Mouse (Mus musculus) activated CD4-positive, CD25-positive, alpha-beta regulatory T cell, adult 4 months (primary cell): ENCODE results near the gene Pigu. TPM values are rescaled to one million over a fixed set of nuclear protein-coding genes. Genes with fewer than 3 reads are reported as not detected.

Source experiments
- ATAC-seq: one replicate; pipeline ENCODE4 v1.8.0; 2017
- polyA plus RNA-seq, 2 experiments: library from polyadenylated mRNA; unstranded; fragments of 100-300 nt; shearing (Covaris generic); gene quantifications; one replicate each; pipeline ENCODE4 v1.2.1; 2017

Gene Pigu
- polyA plus RNA-seq, 2 experiments from 2014 or later, result 33.8 to 34.1 TPM

DNA sequence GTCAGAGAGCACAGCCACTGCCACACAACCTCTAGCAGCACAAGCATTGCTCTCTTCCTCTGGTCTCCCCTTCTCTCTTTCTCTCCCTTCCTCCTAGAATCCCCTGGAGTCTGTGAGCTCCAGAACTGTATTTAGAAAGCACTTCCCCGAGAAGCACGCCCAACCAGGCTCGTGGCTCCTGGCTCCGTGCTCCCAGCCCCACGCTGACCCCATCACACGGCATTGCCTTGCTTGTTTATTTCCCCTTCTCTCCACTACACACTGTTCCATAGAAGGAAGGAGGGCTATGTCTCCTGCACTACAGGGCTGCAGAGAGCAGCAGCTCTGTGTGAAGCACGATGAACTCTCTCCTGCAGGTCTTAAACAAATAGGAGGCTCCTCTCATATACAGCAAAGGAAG, 72.6 kb downstream of the Pigu start:
- no peak for ATAC-seq

DNA sequence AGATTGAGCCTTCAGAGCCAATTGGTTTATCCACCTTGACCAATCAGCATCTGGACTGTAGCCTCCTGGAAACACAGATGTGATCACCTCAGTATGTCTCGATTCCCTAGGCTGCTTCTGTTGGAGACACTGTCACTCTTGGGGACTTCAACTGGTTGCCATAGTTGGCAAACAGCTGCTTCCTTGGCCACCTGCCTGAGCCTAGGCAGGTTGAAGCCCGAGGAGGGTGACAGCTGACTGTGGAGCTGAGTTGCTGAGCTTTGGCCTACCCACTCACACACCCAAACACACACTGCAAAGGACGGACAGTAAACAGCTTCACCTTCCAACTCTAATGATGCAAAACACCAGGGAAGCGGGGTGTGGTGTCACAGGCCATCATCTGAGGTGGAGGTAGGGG, 73.4 kb downstream of the Pigu start:
- ATAC-seq, result no peak

DNA sequence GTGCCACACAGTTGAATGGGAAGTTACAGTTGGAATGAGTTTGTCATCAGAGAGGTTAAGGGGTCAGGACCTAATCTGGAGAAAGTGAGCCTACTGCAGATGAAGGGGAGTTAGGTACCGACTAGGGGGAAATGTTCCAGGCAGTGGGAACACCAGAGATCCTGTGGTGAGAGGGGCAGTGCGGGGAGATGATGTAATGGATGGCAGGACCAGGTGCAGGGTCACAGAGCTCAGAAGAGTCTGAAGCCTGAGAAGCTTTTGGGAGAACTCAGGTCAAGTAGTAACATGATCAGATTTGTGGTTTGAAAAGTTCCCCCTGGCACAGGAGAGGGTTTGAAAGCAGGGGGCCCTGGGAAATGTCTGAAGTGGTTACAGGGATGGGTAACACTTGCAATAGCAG, 77.1 kb downstream of the Pigu start:
- no peak for ATAC-seq

DNA sequence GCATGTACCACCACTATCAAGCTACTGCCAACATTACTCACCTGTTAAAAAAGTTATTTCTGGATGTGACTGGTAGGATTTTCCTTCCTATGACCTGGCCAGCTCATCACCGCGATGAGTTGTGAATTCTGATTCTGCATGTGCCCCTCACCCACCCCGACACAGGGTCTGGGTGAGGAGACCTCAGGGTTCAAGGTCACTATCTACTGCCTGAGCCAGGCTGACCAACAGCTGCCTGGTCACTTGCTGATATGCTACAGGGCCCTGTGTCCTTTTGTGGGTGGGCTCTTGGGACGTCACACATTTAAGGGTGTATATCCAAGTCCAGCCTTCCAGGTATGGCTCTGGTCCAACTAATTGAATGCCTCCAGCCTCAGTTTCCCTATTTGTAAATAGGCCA, 78.1 kb downstream of the Pigu start:
- no peak for ATAC-seq

DNA sequence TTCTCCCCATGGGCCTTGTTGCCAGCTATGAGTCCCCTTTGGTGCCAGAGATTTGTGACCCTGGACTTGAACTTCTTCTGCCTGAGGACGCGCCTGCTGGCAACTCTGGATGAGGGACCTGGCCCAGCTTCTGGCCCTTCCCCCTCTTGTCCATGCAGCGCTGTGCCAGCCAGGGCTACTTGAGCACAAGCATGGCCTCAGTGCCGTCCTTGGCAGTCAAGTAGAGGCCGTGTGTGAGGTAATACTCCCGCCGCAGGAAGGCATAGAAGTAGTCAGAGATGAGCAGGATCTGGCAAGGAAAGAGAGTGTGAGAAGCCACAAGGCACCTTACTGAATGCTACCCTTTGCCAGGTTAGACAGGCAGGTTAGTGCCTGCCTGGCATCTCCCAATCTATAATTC, 78.9 kb downstream of the Pigu start:
- no peak for ATAC-seq

DNA sequence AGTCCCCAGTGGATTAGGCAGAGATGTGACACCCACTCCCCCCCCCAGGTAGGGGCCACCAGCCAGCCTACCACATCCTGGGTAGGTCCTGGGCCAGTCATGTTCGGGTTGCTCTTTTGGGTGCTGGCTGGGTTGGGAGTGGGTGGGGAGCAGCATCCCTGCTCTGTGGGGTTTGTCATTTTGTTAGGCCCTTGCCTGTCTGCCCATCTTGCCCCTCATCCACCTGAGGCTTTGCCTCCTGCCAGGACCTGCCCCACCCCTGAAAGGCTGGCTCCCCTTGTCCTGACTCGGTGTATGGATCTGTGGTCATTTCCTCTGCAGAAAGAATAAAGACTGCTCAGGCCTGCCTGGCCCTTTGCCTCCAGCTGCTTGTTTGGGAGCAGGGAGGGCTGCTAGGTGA, 79.5 kb downstream of the Pigu start:
- ATAC-seq, result no peak

DNA sequence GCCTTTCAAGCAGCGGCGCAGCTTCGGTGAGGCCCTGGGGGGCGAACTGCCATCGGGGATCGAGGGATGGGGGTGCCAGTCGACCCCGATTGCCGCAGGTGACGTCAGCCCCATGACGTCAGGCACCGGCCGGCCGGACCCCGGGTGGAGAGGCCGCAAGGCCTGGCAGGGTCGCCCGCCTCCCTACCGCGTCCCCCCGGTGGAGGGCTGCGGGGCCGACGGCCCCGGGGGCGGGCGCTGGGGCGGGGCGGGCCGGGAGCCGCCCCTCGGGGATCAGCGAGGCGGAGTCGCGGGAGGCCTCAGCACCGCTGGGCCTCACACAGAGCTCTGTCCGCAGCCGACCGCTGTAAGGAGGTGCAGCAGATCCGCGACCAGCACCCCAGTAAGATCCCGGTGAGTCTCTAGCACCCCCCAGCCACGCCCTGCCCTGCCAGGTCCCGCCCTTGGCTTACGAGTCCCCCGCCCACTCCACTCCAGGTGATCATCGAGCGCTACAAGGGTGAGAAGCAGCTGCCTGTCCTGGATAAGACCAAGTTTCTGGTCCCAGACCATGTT, 80.5 kb downstream of the Pigu start:
- ATAC-seq, result peak; percentile 33

DNA sequence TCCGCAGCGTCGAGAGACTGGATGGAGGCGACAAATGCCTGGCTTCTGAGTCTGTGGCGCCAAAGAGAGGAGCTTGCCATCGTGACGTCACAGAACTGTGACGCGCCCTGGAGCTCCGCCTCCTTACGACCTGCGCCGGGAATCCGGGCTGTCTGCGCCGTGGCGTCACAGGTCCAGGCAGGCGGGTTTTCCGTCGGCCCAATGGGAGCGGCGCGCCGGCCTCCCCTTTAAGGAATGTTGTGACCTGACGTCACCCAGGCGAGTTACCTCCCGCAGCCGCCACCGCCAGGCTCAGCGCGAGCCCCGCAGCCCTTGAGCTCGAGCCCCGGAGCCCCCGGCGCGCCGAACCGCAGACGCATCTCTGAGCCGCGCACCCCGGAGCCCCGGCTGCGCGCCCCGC, 81.0 kb downstream of the Pigu start, which contains the start of gene Map1lc3a:
Map1lc3a (plus strand) TSS at position 103 of the 400 bp plus-strand sequence.
- ATAC-seq, result peak; percentile 93

DNA sequence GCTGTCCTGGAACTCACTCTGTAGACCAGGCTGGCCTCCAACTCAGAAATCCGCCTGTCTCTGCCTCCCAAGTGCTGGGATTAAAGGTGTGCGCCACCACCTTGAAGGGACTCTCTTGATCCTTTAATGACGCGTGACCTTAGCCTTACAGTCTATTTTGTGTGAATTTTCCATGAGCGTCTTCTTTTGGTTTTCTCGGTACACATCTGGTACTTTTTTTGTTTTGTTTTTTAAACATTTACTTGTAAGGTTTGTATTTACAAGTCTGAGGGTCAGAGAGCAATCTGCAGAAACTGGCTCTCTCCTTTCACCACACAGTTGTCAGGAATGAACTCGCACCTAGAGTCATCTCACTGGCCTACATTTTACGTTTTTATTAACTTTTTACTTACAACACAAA, 83.6 kb downstream of the Pigu start:
- no peak for ATAC-seq

DNA sequence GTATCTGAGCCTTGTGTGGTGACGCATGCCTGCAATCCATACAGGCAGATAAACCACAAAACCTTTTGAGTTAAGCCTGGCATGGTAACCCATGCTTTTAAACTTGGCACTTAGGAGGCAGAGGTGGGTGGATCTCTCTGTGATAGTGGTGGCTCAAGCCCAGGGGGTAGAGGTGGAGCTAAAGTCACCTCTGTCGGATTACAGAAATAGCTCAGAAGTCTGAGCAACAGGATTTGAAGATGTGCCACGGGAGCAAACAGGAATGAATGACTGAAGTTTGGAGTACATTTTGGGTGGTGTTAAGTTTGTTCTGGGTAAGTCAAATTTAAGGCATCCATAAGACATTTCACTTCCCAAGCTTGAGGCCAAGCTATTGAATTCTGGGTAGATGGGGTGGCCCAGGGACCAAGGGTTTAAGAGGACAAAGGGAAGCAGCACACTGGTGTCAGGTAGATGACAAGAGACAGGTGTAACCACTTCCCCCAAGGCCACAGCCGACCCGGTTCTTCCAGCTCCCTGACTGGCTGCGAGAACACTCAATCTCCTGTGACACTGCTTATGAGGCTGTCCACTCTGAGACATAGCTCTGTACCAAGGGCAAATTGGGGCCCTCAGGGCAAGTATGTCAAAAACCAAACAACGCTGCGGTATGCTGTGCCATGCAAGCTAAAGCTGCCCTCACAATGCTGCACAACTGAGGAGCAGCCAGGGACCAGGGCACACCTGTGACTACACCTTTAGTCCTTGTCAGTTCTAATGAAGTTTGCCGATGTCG, 84.6 kb downstream of the Pigu start:
- ATAC-seq, result no peak

DNA sequence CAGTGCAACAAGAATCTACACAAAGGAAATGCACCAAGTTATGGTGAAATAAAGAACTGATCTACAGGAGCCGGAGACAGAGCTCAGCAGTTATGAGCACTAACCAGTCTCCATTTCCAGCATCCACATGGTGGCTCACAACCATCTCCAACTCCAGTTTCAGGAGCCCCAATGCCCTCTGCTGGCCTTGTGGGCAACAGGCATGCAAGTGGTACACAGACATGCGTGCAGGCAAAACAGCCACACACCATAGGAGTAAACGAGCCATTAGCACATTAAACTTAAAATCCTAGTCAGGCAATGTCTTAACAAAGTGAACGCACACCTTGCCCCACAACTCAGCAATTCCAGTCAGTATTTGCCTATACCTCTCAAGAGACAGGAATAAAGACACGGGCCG, 85.3 kb downstream of the Pigu start:
- ATAC-seq, result no peak

DNA sequence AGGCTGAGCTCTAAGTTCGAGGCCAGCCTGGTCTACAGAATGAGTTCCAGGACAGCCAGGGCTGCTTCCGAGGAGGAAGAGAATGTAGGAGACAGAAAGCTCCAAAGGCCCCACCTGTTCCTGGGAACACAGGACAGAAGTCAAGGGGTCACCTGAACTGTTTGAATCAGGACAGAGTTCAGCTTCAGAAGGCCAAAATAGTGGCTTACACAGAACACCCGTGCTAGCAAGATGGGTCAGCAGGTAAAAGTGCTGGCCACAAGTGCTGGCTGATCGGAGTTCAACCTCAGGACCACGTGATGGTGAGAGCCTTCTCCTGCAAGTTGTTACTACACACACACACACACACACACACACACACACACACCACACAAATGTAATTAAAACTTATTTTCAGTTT, 90.3 kb downstream of the Pigu start:
- ATAC-seq, result no peak

DNA sequence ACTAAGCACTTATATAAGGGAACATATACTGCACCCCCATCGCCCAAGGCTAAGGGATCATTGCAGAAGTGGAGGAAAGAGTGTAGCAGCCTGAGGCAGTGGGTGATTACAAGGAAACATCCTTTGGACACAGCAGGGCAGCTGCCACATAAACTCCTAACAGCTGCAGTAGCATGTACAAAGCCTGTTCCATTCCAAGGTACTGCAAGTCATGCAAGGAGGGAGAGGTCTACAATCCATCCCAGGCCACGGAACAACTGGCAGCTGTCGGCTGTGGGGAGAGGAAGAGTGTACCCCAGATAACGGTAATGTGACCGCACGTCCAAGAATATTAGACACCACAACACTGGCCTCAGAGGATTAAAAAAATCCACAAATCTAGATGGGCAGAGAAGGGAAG, 91.7 kb downstream of the Pigu start:
- no peak for ATAC-seq

DNA sequence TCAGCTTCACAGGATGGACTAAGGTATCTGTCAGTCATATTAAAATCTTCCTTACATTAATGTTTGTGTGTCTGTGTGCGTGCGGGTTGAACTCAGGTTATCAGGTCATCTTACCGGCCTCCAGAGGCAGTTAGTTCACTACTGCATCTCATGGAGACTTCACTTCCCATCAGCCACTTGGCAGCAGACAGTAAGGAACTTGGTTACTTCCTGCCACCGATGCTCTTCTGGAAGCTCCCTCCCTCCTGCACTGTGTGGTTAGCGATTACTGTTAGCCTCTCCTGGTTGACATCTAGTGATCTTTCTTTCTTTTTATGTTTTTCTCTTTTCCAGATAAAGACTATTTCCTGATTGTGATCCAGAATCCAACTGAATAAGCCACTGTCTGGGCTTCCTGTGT, 107.6 kb downstream of the Pigu start:
- ATAC-seq, result no peak

DNA sequence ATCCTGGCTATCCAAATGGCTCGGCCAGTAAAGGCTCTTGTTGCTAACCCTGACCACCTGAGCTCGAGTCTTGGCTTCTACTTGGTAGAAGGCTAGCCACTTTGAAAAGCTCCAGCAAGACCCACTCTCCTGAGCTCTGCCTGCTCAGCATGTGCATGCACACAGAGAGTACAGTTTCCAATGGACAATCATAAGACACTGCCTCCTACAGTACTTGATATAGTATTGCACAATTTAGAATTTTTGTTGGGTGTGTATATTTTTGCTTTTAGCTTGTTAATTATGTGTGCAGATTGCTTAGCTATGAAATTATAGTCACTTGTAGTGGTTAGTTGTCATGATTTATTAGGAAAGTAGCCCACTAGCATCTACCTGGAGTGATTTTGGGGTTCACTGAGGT, 108.5 kb downstream of the Pigu start:
- ATAC-seq, result no peak

DNA sequence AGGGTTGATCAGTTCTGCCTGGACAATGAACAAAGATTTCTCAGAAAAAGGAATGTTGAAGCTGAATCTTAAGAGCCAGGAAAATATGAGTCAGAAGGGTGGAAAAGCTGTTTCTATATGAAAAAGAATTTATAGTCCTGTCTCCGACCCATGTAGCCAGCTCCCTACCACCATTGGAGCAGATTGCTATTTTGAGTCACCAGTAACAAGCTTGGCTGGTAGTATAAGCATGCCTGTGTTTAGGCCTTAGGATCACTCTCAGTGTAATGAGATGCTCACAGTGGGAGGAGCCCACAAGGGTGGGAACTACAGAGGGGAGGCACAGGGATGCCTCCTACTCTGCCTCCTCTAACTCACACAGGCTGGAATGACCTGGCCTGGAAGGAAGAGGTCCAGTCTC, 109.0 kb downstream of the Pigu start:
- no peak for ATAC-seq

DNA sequence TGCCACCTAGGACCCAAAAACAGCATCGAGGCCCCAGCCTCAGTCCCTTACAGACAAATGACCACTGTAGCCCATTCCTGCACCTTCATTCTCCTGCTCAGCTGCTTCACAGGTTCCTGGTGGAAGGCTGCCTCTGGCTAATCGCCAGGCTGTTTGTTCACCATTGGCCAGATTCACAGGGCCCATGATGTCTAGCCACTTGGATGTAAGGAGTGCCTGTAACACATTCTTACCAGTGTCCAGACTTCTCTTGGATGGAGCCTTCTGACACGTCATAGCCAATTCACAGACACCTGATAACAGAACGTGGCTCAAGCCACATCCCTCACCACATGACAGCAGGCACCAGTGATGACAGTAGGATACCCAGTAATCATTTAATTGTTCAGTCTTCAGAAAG, 111.0 kb downstream of the Pigu start:
- no peak for ATAC-seq

DNA sequence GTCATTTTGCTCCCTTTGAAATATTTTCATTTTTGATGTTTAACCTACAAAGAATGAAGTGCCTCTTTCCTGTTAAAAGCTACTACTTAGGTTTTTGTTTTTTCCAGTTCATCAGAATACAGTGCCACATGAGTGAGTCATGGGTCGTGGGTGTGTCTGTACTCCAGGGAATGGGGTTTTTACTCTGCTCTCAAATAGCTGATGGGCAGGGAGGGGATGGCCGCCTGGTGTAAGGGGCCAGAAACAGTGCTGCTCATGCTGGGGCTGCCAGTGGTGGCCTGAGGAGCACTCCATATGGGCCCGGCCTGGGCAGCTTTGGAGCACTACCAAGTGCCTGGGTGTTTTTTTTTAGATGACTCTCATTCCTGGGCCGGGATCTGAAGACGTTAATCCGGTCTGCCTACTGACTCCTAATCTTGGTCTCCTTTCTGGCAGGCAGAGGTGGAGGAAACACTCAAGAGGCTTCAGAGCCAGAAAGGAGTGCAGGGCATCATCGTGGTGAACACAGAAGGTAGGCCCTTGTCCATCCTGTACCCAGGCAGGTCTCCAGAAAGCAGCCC, 114.9 kb downstream of the Pigu start:
- ATAC-seq, result no peak

DNA sequence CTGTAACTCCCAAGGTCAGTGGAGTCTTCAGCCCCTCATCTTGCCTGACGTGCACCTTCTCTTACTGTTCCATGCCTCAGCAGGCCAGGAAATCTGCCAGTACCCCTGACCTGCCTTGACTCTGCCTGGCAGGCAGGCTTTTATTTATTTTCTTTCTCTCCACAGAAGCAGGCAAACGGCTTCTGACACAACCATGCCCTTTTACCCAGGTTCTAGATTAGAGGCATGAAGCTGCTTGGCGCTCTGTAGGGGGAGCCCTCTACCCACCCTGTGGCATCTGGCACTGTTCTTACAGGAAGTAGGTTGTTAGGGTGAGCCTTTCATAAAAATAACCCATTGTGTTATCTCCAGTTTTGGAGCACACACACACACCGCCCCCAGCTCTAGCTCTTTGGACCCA, 116.3 kb downstream of the Pigu start:
- ATAC-seq, result no peak

DNA sequence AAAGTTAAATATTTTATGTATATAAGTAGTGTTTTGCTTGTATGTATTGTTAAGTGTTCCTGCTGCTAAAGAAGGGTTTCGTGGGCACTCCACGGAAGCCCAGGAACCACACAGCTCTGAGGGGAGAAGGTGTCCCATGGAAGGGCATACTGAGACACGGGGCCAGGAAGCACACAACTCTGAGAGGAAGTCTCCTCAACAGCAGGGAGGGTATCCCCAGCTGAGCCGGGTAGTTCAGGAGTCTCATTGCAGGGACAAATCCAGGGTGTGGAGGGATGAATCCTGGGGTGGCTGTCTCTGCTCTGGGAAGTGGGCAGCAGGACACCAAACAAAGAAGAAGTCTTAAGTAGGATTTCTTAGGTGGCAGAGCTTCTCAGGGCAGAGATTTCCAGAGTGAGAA, 120.0 kb downstream of the Pigu start:
- ATAC-seq, result no peak

DNA sequence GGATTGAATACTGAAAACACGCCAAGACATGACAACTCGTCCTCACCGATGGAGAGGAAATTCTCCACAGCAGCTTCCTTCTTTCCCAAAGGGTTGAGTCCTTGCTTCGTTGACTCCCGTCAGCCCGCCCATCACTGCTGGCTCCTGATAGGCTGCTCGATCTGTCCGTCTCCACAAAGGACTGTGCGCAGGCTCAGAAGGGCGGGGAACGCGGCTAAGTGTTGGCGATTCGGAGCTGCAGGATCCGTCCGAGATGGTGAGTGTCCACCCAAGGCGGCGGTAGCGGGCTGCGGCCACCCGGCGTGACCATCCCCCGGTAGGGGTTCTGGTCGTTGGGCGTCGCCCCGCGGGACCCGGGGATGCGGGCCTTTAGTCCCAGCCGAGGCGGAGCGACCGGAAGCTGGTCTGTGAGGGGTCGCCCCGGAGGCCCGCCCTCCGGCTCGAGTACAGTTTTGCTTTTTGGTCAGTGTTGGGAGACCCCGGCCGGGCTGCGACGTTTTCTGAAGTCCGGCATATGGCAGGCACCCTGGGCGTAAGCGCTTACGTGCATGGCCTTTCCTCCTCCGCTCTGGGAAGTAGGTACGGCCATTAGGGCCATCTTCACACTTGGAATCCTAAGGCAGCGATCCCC, 120.8 kb downstream of the Pigu start, which contains the start of gene Dynlrb1:
Dynlrb1 (plus strand) TSS at position 172 of the 631 bp plus-strand sequence.
- peak; percentile 95 for ATAC-seq

DNA sequence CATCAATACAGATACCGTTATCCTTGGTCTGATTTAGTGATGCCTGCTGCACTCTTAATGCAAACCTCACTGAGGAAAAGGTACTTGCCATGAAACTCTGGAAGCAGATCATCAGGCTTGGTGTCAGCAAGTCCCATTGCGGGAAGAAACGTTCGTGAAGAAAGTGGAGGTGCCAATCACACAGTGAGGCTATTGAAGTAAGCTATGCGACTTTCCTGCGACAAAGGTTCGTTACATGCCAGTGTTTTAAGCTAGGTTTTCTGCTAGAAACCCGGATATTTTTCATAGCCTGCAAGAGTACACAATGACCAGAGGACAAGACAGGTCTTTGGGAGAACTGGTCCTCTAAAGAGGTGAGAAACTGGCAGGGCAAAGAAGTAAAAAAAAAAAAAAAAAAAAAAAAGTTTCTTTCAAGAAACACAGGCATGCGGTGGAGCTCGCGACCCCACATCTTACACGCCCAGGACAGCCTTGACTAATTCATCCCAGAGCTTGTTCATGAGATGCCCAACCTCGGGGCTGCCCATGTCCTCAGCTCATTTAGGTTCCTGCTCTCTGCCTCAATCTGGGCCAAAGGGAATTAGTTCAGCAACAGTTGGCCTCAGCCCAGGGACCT, 121.4 kb downstream of the Pigu start:
- peak; percentile 40 for ATAC-seq
